Mouse (Mus musculus): ENCODE measurements at regions not wholly inside any gene's neighbourhood (a gene's known extent, or its start where the extent isn't known, plus 50 kb on each side); places are given as distances from the start of the nearest gene placed in this dataset.

GRCm38 (mm10) chr10:41018888-41019287 lies 53.2 kb downstream of the Gpr6 start:
- in situ Hi-C loops (cut with MboI, MseI), result no loop called here

GRCm38 (mm10) chr10:41016547-41016946 lies 55.5 kb downstream of the Gpr6 start:
- in situ Hi-C loops (cut with MboI, MseI), result no loop called here

GRCm38 (mm10) chr10:41015654-41016053 lies 56.4 kb downstream of the Gpr6 start:
- in situ Hi-C loops (cut with MboI, MseI), result no loop called here

GRCm38 (mm10) chr10:41010585-41010984 lies 61.5 kb downstream of the Gpr6 start:
- in situ Hi-C loops (cut with MboI, MseI), result loop anchor here (5.0 kb wide), 1 partner anchor 282 kb away; no protein-coding TSS in a partner anchor

GRCm38 (mm10) chr10:41007866-41008265 lies 64.2 kb downstream of the Gpr6 start:
- in situ Hi-C loops (cut with MboI, MseI), result no loop called here

- in situ Hi-C loops (cut with MboI, MseI), result no loop called here
Measured at GRCm38 (mm10) chr10:41006634-41007033, 65.5 kb downstream of the Gpr6 start.

- in situ Hi-C loops (cut with MboI, MseI), result no loop called here
Measured at GRCm38 (mm10) chr10:41005776-41006175, 66.3 kb downstream of the Gpr6 start.

GRCm38 (mm10) chr10:41004753-41005152 lies 67.3 kb downstream of the Gpr6 start:
- in situ Hi-C loops (cut with MboI, MseI), result no loop called here

GRCm38 (mm10) chr10:41004044-41004689 lies 67.9 kb downstream of the Gpr6 start:
- in situ Hi-C loops (cut with MboI, MseI), result no loop called here

GRCm38 (mm10) chr10:41003197-41003596 lies 68.9 kb downstream of the Gpr6 start:
- in situ Hi-C loops (cut with MboI, MseI), result no loop called here

GRCm38 (mm10) chr10:41000965-41001364 lies 71.1 kb downstream of the Gpr6 start:
- in situ Hi-C loops (cut with MboI, MseI), result no loop called here

GRCm38 (mm10) chr10:40999486-40999885 lies 72.6 kb downstream of the Gpr6 start:
- in situ Hi-C loops (cut with MboI, MseI), result no loop called here

GRCm38 (mm10) chr10:40998799-40999198 lies 73.3 kb downstream of the Gpr6 start:
- in situ Hi-C loops (cut with MboI, MseI), result no loop called here

- in situ Hi-C loops (cut with MboI, MseI), result no loop called here
Measured at GRCm38 (mm10) chr10:40998330-40998729, 73.8 kb downstream of the Gpr6 start.

- in situ Hi-C loops (cut with MboI, MseI), result no loop called here
Measured at GRCm38 (mm10) chr10:40997606-40998005, 74.5 kb downstream of the Gpr6 start.
